ENCODE assay signal across 9 mouse cellular contexts in the genomic region with DNA sequence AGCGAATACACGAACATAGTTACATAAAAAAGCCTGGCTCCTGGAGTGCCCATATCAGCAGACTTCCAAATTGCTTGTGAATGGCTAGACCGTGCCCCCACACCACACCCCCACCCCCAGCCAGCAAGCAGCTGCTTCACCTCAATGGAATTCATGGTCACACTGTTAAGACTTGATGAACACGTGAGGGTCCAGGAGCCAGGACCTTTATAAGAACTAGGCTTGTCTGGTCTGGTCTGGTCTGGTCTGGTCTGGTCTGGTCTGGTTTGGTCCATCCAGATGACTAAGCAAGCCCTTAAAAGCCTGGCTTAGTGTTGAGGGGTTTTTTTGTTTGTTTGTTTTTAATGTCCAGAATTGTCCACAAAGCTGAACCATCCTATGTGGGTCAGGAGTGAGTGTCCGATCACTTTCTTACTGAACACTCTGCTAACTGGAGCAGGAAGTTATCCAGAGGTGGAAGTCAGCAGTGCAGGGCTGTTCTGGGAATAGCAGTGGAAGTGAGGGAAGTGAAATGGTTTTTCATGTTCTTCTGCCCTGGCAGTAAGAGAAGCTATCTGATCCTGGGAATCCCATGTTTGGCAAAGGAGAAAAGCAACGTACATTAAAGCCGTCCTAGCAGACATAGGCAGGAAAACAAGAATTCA. TPM values are rescaled to one million over a fixed set of nuclear protein-coding genes. Genes with fewer than 3 reads are reported as not detected.
DNase-seq lines count a peak whose midpoint lies in the region; ATAC-seq lines count a peak whose summit lies in the region.
"Had no signal": no experiment of that assay in that cellular context is flagged by ENCODE, and none has a peak within 500 bp of the region (broad histone marks: within the 10 kb centered on the region; RNA-seq: fewer than 3 reads in every experiment).

No protein-coding gene starts in this region.

- peak; percentile 56; the same call in 1 of the 2 replicates for ATAC-seq in embryonic facial prominence, embryonic 11.5 days (replicated peaks; ENCODE audit: insufficient number of reproducible peaks, low FRiP score, low TSS enrichment, low read depth)
- peak; percentile 34; the same call in 1 of the 2 replicates for ATAC-seq in neural tube, embryonic 14.5 days (ENCODE audit: low read depth)
- no peak for ATAC-seq in monocyte, adult 5-6 weeks (replicated peaks; ENCODE audit: insufficient number of reproducible peaks, low FRiP score, low TSS enrichment, poor library complexity, severe bottlenecking)

- no peaks in the 10 kb centered on the region for H3K9me3 ChIP-seq in embryonic facial prominence, embryonic 11.5 days (replicated peaks; ENCODE audit: control insufficient read depth, low read length)
- H3K9me3 ChIP-seq in neural tube, embryonic 14.5 days (ENCODE audit: control insufficient read depth, low read length): no peaks in the 10 kb centered on the region

- DNase-seq in gastrocnemius, postnatal 10 days: peak; percentile 11
- DNase-seq in gastrocnemius, postnatal 36 days: no peak
- DNase-seq in embryonic facial prominence, embryonic 11.5 days (ENCODE audit: low spot score): peak; percentile 33
- peak; percentile 81 for DNase-seq in kidney, adult 11 months
- DNase-seq in natural killer cell, adult 2 months (ENCODE audit: low spot score in 2 of 2): no peak
- DNase-seq in cerebellum, adult 8-10 months: no peak

- no peak overlapping the region for H3K27ac ChIP-seq in embryonic facial prominence, embryonic 11.5 days (replicated peaks; ENCODE audit: low read depth, low read length)
- no peak overlapping the region for H3K27ac ChIP-seq in neural tube, embryonic 14.5 days (ENCODE audit: low read depth, low read length)

- no peaks in the 10 kb centered on the region for H3K36me3 ChIP-seq in embryonic facial prominence, embryonic 11.5 days (replicated peaks; ENCODE audit: control insufficient read depth, insufficient read depth, low read depth, low read length)
- no peaks in the 10 kb centered on the region for H3K36me3 ChIP-seq in neural tube, embryonic 14.5 days (ENCODE audit: control insufficient read depth, insufficient read depth, low read length)

- no peak overlapping the region for H3K4me3 ChIP-seq in embryonic facial prominence, embryonic 11.5 days (ENCODE audit: low read depth, low read length)
- H3K4me3 ChIP-seq in neural tube, embryonic 14.5 days (ENCODE audit: low read depth, low read length): no peak overlapping the region

- H3K4me2 ChIP-seq in embryonic facial prominence, embryonic 11.5 days (ENCODE audit: low read depth, low read length): no peak overlapping the region
- H3K4me2 ChIP-seq in neural tube, embryonic 14.5 days (ENCODE audit: low read depth, low read length): no peak overlapping the region

- intact Hi-C loops in gastrocnemius, postnatal 36 days (cut with DNase I): no loop called here

- H3K9ac ChIP-seq in embryonic facial prominence, embryonic 11.5 days (replicated peaks; ENCODE audit: low read length): no peak overlapping the region
- H3K9ac ChIP-seq in neural tube, embryonic 14.5 days (replicated peaks; ENCODE audit: low read depth, low read length): no peak overlapping the region

- no peaks in the 10 kb centered on the region for H3K27me3 ChIP-seq in embryonic facial prominence, embryonic 11.5 days (ENCODE audit: control insufficient read depth, insufficient read depth, low read length)
- no peaks in the 10 kb centered on the region for H3K27me3 ChIP-seq in neural tube, embryonic 14.5 days (ENCODE audit: control insufficient read depth, insufficient read depth, low read length)

- H3K4me1 ChIP-seq in embryonic facial prominence, embryonic 11.5 days (ENCODE audit: control insufficient read depth, insufficient read depth, low read length): no peaks in the 10 kb centered on the region
- no peaks in the 10 kb centered on the region for H3K4me1 ChIP-seq in neural tube, embryonic 14.5 days (ENCODE audit: control insufficient read depth, insufficient read depth, low read length)

- 66% methylated on average over 7 of the region's 7 CpGs for WGBS in embryonic facial prominence, embryonic 11.5 days
- WGBS in neural tube, embryonic 14.5 days: 73% methylated on average over 7 of the region's 7 CpGs

RNA-seq across cellular contexts. Expression of a gene that starts 51.3 kb away (rescaled TPM):
- total RNA-seq in gastrocnemius, postnatal 10 days (2021): not detected
- total RNA-seq in gastrocnemius, postnatal 36 days (2021): not detected
- not detected in 2 replicates for polyA plus RNA-seq in embryonic facial prominence, embryonic 11.5 days (2014; fragmentation: Nextera tagmentation; extraction: Ambion mirVana)
- polyA plus RNA-seq in neural tube, embryonic 14.5 days (2014; fragmentation: Nextera tagmentation; extraction: Ambion mirVana): not detected in 2 replicates
- total RNA-seq in monocyte, adult 5-6 weeks (2017): not detected in 3 replicates
- polyA plus RNA-seq: neural tube, embryonic 11.5 days had no signal

Comparison
In these comparisons a context has a peak if more than half of its experiments do, and no peak if none do; other contexts are left out.
1. DNase-seq: peak in gastrocnemius, postnatal 10 days (single experiment), embryonic facial prominence, embryonic 11.5 days (single experiment) and kidney, adult 11 months (single experiment); none in gastrocnemius, postnatal 36 days (0 of 2), natural killer cell, adult 2 months (0 of 2) and cerebellum, adult 8-10 months (single experiment).